Mouse (Mus musculus) C2C12 (cell line): ENCODE measurements around the gene Pum3. TPM values are rescaled to one million over a fixed set of nuclear protein-coding genes. Genes with fewer than 3 reads are reported as not detected.

Source experiments
- H3K27me3 ChIP-seq: one replicate; pipeline ENCODE4 v1.6.1; 2011; ENCODE audit not compliant: control insufficient read depth, insufficient read depth, insufficient read length
- H3K36me3 ChIP-seq: one replicate; pipeline ENCODE4 v1.6.1; 2011; ENCODE audit not compliant: control insufficient read depth, insufficient read depth
- H3K4me3 ChIP-seq: one replicate; pipeline ENCODE4 v1.5.1; 2011; ENCODE audit warnings: mild to moderate bottlenecking, control low read depth; ENCODE audit not compliant: poor library complexity, insufficient read depth, severe bottlenecking
- H3K79me2 ChIP-seq: one replicate; pipeline ENCODE4 v1.6.1; 2011; ENCODE audit not compliant: control insufficient read depth, insufficient read depth
- H3K79me3 ChIP-seq: one replicate; pipeline ENCODE4 v1.6.1; 2011; ENCODE audit warnings: low read depth, control low read depth
- H3ac ChIP-seq: one replicate; pipeline ENCODE3; 2011; ENCODE audit warnings: low read depth; ENCODE audit not compliant: control insufficient read depth, insufficient read length
- CEBPB ChIP-seq: IDR thresholded peaks from one replicate; pipeline ENCODE4 v1.6.1; 2011; ENCODE audit warnings: low read depth, mild to moderate bottlenecking, control low read depth, moderate library complexity
- CTCF ChIP-seq: IDR thresholded peaks from one replicate; pipeline ENCODE4 v1.5.1; 2011; ENCODE audit not compliant: control insufficient read depth, insufficient read depth, insufficient read length
- FOSL1 ChIP-seq: IDR thresholded peaks from one replicate; pipeline ENCODE4 v1.8.0; 2011; ENCODE audit warnings: mild to moderate bottlenecking, low read length; ENCODE audit not compliant: poor library complexity, insufficient read depth, severe bottlenecking
- MAX ChIP-seq: IDR thresholded peaks from one replicate; pipeline ENCODE4 v1.6.1; 2011; ENCODE audit warnings: mild to moderate bottlenecking, control low read depth
- MYOD1 ChIP-seq: IDR thresholded peaks from one replicate; pipeline ENCODE4 v1.6.1; 2011; ENCODE audit warnings: low read depth; ENCODE audit not compliant: control insufficient read depth, insufficient read length
- MYOG ChIP-seq: IDR thresholded peaks from one replicate; pipeline ENCODE4 v1.6.1; 2011; ENCODE audit not compliant: control insufficient read depth, insufficient read length; ENCODE audit errors: extremely low read depth
- USF1 ChIP-seq: IDR thresholded peaks from one replicate; pipeline ENCODE4 v1.6.1; 2011; ENCODE audit warnings: low read depth, mild to moderate bottlenecking, control low read depth, moderate library complexity
- polyA plus RNA-seq: library from polyadenylated mRNA; unstranded; fragments of >200 nt; fragmentation: generic; extraction: Trizol; gene quantifications from one replicate; pipeline ENCODE4 v1.2.1, GENCODE M21; 2012; ENCODE audit warnings: missing spikeins

Gene Pum3
- polyA plus RNA-seq, 1 experiment = 55.0 TPM

DNA sequence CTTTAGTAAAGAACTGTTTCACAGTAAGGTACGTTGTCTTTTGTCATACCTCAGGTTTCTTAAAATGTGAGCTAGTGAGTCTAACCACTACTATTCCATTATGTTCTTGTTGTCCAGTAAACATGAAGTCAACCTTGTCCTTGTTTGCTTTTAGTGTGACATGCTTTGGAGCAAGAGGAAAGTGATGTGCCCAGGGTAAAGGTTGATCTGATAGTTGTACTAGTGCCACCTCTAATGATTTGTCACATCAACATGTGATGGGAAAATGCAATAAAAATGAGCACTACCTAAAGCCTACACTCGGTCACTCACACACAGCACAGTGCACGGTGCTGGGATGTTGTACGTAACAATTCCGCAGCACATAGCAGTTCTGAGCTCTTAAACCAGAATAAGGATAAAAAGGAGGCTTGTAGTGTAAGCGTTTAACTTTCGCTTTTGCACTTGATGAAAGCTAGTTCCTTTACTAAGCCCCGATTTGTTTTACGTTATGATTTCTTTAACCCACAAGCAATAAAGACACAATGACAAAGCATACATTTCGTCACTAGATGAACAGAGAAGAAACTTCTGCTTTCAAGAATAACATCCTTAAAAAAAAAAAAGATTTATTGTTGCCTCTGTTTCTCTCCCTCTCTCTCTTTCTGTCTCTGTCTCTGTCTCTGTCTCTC is 8.5 kb upstream of the Pum3 start:
- no peaks in the 10 kb centered on the region for H3K27me3 ChIP-seq
- no peak overlapping the region for H3ac ChIP-seq
- H3K79me2 ChIP-seq = no peaks in the 10 kb centered on the region
- no peaks in the 10 kb centered on the region for H3K79me3 ChIP-seq
- no peak overlapping the region for H3K4me3 ChIP-seq
- TF ChIP-seq USF1 (no peak), MYOG (no peak), FOSL1 (no peak), MAX (no peak)
- no peaks in the 10 kb centered on the region for H3K36me3 ChIP-seq

DNA sequence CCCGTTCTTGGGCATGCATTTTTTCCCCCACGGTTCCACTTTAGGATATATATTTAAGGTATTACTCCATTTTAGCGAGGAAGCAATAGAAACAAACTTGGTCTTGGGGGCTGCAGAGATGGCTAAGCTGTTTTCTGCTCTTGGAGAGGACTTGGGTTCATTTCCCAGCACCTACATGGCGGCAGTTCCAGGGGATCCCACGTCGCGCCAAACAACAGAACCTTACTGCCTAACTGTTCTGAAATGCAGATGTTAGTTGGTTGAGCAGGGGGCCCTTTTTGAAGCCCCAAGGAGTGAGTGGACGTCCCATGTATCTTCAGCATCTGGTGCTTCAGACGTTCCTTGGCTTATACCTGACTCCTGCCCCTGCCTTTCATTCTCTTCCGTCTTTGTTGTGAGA is 781 bp upstream of the Pum3 start:
- Histone ChIP-seq H3ac (peak overlapping the region; percentile 75), H3K36me3 (peaks cover 19% of the 10 kb centered on the region), H3K27me3 (no peaks in the 10 kb centered on the region), H3K79me3 (peaks cover 27% of the 10 kb centered on the region), H3K4me3 (peak overlapping the region; percentile 87), H3K79me2 (peaks cover 44% of the 10 kb centered on the region)
- no peak for TF ChIP-seq MAX
- no peak for TF ChIP-seq CTCF
- TF ChIP-seq MYOG = no peak
- TF ChIP-seq CEBPB = no peak
- TF ChIP-seq FOSL1 = no peak
- TF ChIP-seq MYOD1 = no peak
- TF ChIP-seq USF1 = no peak

DNA sequence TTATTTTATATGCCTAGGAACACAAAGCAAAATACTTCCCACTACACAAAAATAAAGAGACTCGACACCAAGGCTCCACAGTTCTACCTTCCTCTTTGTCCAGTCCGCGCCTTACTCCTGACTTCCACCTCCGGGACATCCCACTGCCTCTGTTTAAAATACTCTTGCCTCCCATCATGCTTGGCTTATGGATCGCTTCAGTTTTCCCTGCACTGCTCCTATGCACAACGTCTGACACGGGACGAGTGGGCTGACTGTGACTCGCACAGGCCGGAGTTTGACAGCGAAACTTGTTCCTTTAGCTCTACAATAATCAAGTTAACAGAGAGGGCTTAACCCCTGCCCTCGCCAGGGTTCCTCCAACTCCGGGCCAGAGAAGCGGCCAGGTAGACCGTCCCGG is 344 bp downstream of the Pum3 start:
- Histone ChIP-seq H3K4me3 (peak overlapping the region; percentile 87), H3K36me3 (peaks cover 30% of the 10 kb centered on the region), H3K27me3 (no peaks in the 10 kb centered on the region), H3K79me3 (peaks cover 27% of the 10 kb centered on the region), H3ac (peak overlapping the region; percentile 62), H3K79me2 (peaks cover 44% of the 10 kb centered on the region)
- TF ChIP-seq MYOD1 (no peak), USF1 (no peak)

DNA sequence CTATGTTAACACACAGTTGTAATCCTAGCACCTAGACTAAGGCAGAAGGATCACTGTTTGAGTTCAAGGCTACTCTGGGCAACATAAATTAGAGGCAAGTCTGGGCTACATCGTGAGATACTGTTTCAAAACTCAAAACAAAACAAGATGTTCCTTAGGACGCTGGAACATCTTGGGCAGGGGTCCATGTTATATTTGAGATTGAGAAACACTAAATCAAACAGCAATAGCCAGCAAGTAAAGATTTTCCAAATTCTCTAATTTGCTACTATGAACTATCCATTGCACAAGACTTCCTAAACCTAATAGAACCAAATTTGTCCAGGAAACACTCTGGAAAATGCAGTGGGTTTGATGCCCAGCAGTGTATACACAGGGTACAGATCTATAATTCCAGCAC is 1.8 kb downstream of the Pum3 start:
- Histone ChIP-seq H3K4me3 (no peak overlapping the region), H3ac (no peak overlapping the region), H3K79me3 (peaks cover 27% of the 10 kb centered on the region), H3K36me3 (peaks cover 44% of the 10 kb centered on the region), H3K27me3 (no peaks in the 10 kb centered on the region), H3K79me2 (peaks cover 44% of the 10 kb centered on the region)
- TF ChIP-seq FOSL1 = no peak

DNA sequence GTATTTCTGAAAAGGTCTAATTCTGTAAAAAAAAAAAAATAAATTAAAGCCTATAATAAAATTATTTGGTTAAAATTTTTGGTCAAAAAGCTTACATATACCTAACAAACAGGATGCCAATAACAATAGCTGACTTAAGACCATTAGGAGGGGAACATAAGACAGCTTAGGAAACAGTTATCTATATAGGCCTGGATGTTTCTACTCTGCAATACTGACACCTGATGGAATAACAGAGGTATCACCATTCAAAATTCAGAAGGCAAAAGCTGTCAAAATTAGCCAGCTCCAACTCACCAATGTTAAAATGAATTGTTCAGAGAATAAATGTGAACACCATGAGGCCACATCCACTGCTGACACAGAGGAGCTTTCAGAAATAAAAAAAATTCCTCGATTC is 3.2 kb downstream of the Pum3 start:
- H3K79me2 ChIP-seq = peaks cover 44% of the 10 kb centered on the region
- no peaks in the 10 kb centered on the region for H3K27me3 ChIP-seq
- no peak overlapping the region for H3ac ChIP-seq
- no peak overlapping the region for H3K4me3 ChIP-seq
- peaks cover 27% of the 10 kb centered on the region for H3K79me3 ChIP-seq
- peaks cover 58% of the 10 kb centered on the region for H3K36me3 ChIP-seq
- TF ChIP-seq CEBPB = no peak
- no peak for TF ChIP-seq CTCF
- TF ChIP-seq USF1 = no peak
- no peak for TF ChIP-seq FOSL1
- no peak for TF ChIP-seq MYOD1
- no peak for TF ChIP-seq MYOG
- TF ChIP-seq MAX = no peak

DNA sequence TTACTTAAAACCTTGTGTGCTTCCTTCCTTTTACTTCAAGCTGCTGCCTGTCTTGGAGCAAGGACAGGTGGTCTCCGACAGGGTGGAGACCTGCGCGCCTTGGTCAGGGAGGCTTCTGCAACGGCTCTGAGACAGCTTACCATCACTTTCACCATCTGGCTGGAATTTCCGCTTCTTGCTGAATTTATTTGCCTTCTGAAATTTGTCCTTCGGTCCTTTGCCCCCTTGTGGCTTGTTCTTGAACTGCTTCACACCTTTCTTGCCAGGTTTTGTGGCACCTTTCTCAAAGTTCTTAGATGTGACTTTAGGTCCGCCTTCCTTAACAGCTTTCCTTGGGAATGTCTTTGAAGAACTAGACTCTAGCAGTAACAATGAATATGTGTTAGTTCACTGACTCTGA is 4.0 kb downstream of the Pum3 start:
- no peak for TF ChIP-seq MYOG
- TF ChIP-seq USF1 = no peak
- no peak for TF ChIP-seq CEBPB
- no peak for TF ChIP-seq FOSL1
- no peak for TF ChIP-seq MYOD1
- no peak for TF ChIP-seq CTCF
- no peak for TF ChIP-seq MAX
- H3K36me3 ChIP-seq = peaks cover 63% of the 10 kb centered on the region

More for the DNA sequence above, 4.0 kb downstream of the Pum3 start:
- Histone ChIP-seq H3K4me3 (no peak overlapping the region), H3ac (no peak overlapping the region), H3K27me3 (no peaks in the 10 kb centered on the region), H3K79me3 (peaks cover 27% of the 10 kb centered on the region), H3K79me2 (peaks cover 38% of the 10 kb centered on the region)
